Mouse (Mus musculus): ENCODE results near the gene Mgat4b. TPM values are rescaled to one million over a fixed set of nuclear protein-coding genes. Genes with fewer than 3 reads are reported as not detected.
"Not testable (repeated sequence)": the region's sequence is repeated elsewhere in the genome, so short reads cannot be mapped to it uniquely, and the experiment has no call there.

The Mgat4b gene
- 108 and 134 TPM in 2 replicates for total RNA-seq (2014; rRNA removed)
- 67.8 and 74.6 TPM in 2 replicates for polyA plus RNA-seq (2015; fragmentation: Nextera tagmentation; extraction: Ambion mirVana)

GRCm38 (mm10) chr11:50210505-50211151 is at the start of gene Mgat4b, which contains the start of gene Sqstm1:
TSS of gene Mgat4b (plus strand) at chr11:50210890.
TSS of gene Sqstm1 (minus strand) at chr11:50210827.
- Histone ChIP-seq H3K4me3 (ENCODE audit: low read length) (peak within 1 kb of the TSS; percentile 81), H3K9me3 (ENCODE audit: low read length) (no peaks in the 10 kb centered on the region), H3K36me3 (ENCODE audit: insufficient read depth, low read length) (peaks cover 23% of the 10 kb centered on the region), H3K4me2 (ENCODE audit: low read depth, low read length) (peak within 1 kb of the TSS; percentile 66), H3K27ac (peak within 1 kb of the TSS; percentile 99), H3K27me3 (ENCODE audit: insufficient read depth, low read length) (no peaks in the 10 kb centered on the region), H3K9ac (replicated peaks; ENCODE audit: low read length) (peak within 1 kb of the TSS; percentile 95), H3K4me1 (ENCODE audit: insufficient read depth, low read length) (peaks cover 16% of the 10 kb centered on the region; the same call in 1 of the 2 replicates)
- DNase-seq (ENCODE audit: low spot score): peak; percentile 91
- peak; percentile 72 for ATAC-seq
- peak; percentile 23; the same call in 1 of the 2 replicates for TF ChIP-seq CTCF (IDR thresholded peaks at IDR 0.05; ENCODE audit: low read depth)
- whole genome bisulfite sequencing: under 1% methylated on average over 47 of the region's 48 CpGs

- Histone ChIP-seq H3K36me3 (ENCODE audit: insufficient read depth, low read length) (peaks cover 58% of the 10 kb centered on the region), H3K9ac (replicated peaks; ENCODE audit: low read length) (no peak overlapping the region), H3K9me3 (ENCODE audit: low read length) (no peaks in the 10 kb centered on the region), H3K4me3 (ENCODE audit: low read length) (no peak overlapping the region), H3K27me3 (ENCODE audit: insufficient read depth, low read length) (no peaks in the 10 kb centered on the region), H3K4me1 (ENCODE audit: insufficient read depth, low read length) (no peaks in the 10 kb centered on the region), H3K27ac (no peak overlapping the region), H3K4me2 (ENCODE audit: low read depth, low read length) (no peak overlapping the region)
- DNase-seq (ENCODE audit: low spot score): peak; percentile 75
- peak; percentile 68 for ATAC-seq
- peak; percentile 95 for TF ChIP-seq CTCF (IDR thresholded peaks at IDR 0.05; ENCODE audit: low read depth)
- 71% methylated on average over 10 of the region's 10 CpGs for WGBS
Observed at GRCm38 (mm10) chr11:50161578-50162304, 48.9 kb upstream of the Mgat4b start.

GRCm38 (mm10) chr11:50162338-50163050 is 48.2 kb upstream of the Mgat4b start:
- no peak for DNase-seq (ENCODE audit: low spot score)
- H3K36me3 ChIP-seq (ENCODE audit: insufficient read depth, low read length): peaks cover 51% of the 10 kb centered on the region

GRCm38 (mm10) chr11:50168352-50168751 is 42.3 kb upstream of the Mgat4b start:
- Histone ChIP-seq H3K27me3 (ENCODE audit: insufficient read depth, low read length) (no peaks in the 10 kb centered on the region), H3K4me3 (ENCODE audit: low read length) (no peak overlapping the region), H3K4me1 (ENCODE audit: insufficient read depth, low read length) (no peaks in the 10 kb centered on the region), H3K4me2 (ENCODE audit: low read depth, low read length) (no peak overlapping the region), H3K27ac (no peak overlapping the region), H3K9me3 (ENCODE audit: low read length) (no peaks in the 10 kb centered on the region), H3K36me3 (ENCODE audit: insufficient read depth, low read length) (peaks cover 41% of the 10 kb centered on the region), H3K9ac (replicated peaks; ENCODE audit: low read length) (no peak overlapping the region)
- DNase-seq (ENCODE audit: low spot score) (no peak), ATAC-seq (no peak)
- WGBS: 85% methylated on average over 5 of the region's 5 CpGs
- TF ChIP-seq CTCF (IDR thresholded peaks at IDR 0.05; ENCODE audit: low read depth): no peak

More at GRCm38 (mm10) chr11:50162338-50163050, 48.2 kb upstream of the Mgat4b start:
- Histone ChIP-seq H3K27me3 (ENCODE audit: insufficient read depth, low read length) (no peaks in the 10 kb centered on the region), H3K4me1 (ENCODE audit: insufficient read depth, low read length) (no peaks in the 10 kb centered on the region), H3K9ac (replicated peaks; ENCODE audit: low read length) (no peak overlapping the region), H3K4me2 (ENCODE audit: low read depth, low read length) (no peak overlapping the region), H3K4me3 (ENCODE audit: low read length) (no peak overlapping the region), H3K9me3 (ENCODE audit: low read length) (no peaks in the 10 kb centered on the region), H3K27ac (no peak overlapping the region)
- no peak for TF ChIP-seq CTCF (IDR thresholded peaks at IDR 0.05; ENCODE audit: low read depth)
- no peak for ATAC-seq
- 94% methylated on average over 3 of the region's 3 CpGs for WGBS

GRCm38 (mm10) chr11:50174111-50174729 is 36.5 kb upstream of the Mgat4b start, which contains the start of gene Mrnip:
TSS of gene Mrnip (plus strand) at chr11:50174444.
- Histone ChIP-seq H3K4me3 (ENCODE audit: low read length) (peak within 1 kb of the TSS; percentile 65), H3K9ac (replicated peaks; ENCODE audit: low read length) (peak within 1 kb of the TSS; percentile 74), H3K4me2 (ENCODE audit: low read depth, low read length) (peak within 1 kb of the TSS; percentile 80), H3K27ac (peak within 1 kb of the TSS; percentile 93), H3K36me3 (ENCODE audit: insufficient read depth, low read length) (peaks cover 32% of the 10 kb centered on the region)
- DNase-seq (ENCODE audit: low spot score); H3K27me3 ChIP-seq (ENCODE audit: insufficient read depth, low read length); H3K4me1 ChIP-seq (ENCODE audit: insufficient read depth, low read length); H3K9me3 ChIP-seq (ENCODE audit: low read length): not testable (repeated sequence)
- ATAC-seq: peak; percentile 52
- WGBS: 3% methylated on average over 19 of the region's 19 CpGs

GRCm38 (mm10) chr11:50174730-50175187 is 35.9 kb upstream of the Mgat4b start:
- ATAC-seq (peak; percentile 100), DNase-seq (ENCODE audit: low spot score) (peak; percentile 99)
- H3K36me3 ChIP-seq (ENCODE audit: insufficient read depth, low read length): peaks cover 29% of the 10 kb centered on the region
- H3K4me2 ChIP-seq (ENCODE audit: low read depth, low read length): peak overlapping the region; percentile 80
- WGBS: under 1% methylated on average over 27 of the region's 27 CpGs
- TF ChIP-seq CTCF (IDR thresholded peaks at IDR 0.05; ENCODE audit: low read depth): no peak
- peak overlapping the region; percentile 74 for H3K9ac ChIP-seq (replicated peaks; ENCODE audit: low read length)
- H3K27me3 ChIP-seq (ENCODE audit: insufficient read depth, low read length): no peaks in the 10 kb centered on the region
- peak overlapping the region; percentile 93 for H3K27ac ChIP-seq
- peak overlapping the region; percentile 65 for H3K4me3 ChIP-seq (ENCODE audit: low read length)
- H3K9me3 ChIP-seq (ENCODE audit: low read length): no peaks in the 10 kb centered on the region
- H3K4me1 ChIP-seq (ENCODE audit: insufficient read depth, low read length): no peaks in the 10 kb centered on the region
